Mouse (Mus musculus) heart, adult 2 months (tissue): ENCODE measurements around the gene Tnni3k.

Source experiments
- CTCF ChIP-seq: fragments of 200-600 bp; IDR thresholded peaks from 2 replicates; pipeline ENCODE4 v1.8.1; 2022; ENCODE audit warnings: antibody characterized with exemption, mild to moderate bottlenecking, moderate library complexity
- EP300 ChIP-seq: fragments of 200-500 bp; IDR thresholded peaks from 2 replicates; pipeline ENCODE4 v1.6.1; 2011; ENCODE audit warnings: low read depth, low read length, control low read depth; ENCODE audit not compliant: insufficient read depth

DNA sequence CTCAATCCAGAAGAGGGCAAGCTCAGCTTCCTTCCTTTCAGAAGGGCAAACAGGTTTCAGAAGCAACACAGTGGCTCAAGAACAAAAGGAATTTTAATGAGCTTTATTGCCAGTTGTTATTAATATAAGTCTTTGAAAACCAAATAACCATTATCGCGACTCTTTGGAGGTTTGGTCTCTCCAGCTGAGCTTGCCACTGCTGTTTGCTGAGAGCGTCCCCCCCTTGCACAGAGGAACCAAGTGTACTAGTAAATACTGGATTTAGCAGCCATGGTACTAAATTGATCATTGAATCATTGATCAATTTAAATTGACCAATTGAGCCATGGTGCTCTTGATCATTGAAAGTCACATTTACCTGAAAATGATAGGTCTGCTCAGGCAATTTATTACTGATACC, 202.9 kb downstream of the Tnni3k start:
- TF ChIP-seq CTCF, result no peak
- TF ChIP-seq EP300, result no peak
